Mouse (Mus musculus) small intestine, adult 2 months (tissue): ENCODE results near the gene Slc10a2.
"Not testable (repeated sequence)": the region's sequence is repeated elsewhere in the genome, so short reads cannot be mapped to it uniquely, and the experiment has no call there.

Experiments
- CTCF ChIP-seq: fragments of 200-500 bp; IDR thresholded peaks from 2 replicates; pipeline ENCODE4 v1.5.1; 2012; ENCODE audit warnings: low read depth, mild to moderate bottlenecking, control low read depth, inconsistent platforms, low read length, moderate library complexity, mixed read lengths; ENCODE audit not compliant: insufficient replicate concordance, insufficient read length; ENCODE audit errors: extremely low read depth
- POLR2A ChIP-seq: fragments of 200-500 bp; IDR thresholded peaks from 2 replicates; pipeline ENCODE4 v1.6.1; 2012; ENCODE audit warnings: low read depth, mild to moderate bottlenecking, control low read depth, inconsistent platforms, low read length, moderate library complexity

DNA sequence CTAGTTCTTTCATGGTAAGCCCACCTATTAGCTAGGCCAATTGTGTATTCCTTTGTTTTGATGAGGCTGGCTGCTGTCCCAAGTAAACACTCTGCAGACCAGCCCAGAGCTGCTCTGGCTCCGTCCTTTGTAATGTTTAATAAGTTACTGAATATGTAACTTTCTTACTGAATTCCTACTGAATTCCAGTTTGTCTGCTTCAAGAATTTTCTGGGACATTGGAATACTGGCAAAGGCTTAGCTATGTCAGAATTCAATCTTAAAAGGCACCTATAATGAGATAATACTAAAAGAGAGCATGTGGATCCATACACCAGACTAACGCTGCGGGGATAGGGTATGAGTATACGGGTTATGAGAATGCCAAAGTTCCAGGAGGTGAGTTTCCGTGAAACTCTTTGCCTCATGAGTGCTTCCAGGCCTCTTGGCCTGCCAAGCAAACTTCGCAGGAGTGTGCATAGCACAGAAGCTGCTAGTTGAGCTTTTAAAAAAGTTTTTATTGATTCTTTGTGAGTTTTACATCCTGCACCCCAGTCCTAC is 60.7 kb downstream of the Slc10a2 start:
- TF ChIP-seq CTCF, POLR2A: not testable (repeated sequence)
